Mouse (Mus musculus): Measurements from ENCODE around the gene Zdhhc20.
A peak's percentile ranks its signal among the peaks of the same experiment; 100 is the strongest.

DNA sequence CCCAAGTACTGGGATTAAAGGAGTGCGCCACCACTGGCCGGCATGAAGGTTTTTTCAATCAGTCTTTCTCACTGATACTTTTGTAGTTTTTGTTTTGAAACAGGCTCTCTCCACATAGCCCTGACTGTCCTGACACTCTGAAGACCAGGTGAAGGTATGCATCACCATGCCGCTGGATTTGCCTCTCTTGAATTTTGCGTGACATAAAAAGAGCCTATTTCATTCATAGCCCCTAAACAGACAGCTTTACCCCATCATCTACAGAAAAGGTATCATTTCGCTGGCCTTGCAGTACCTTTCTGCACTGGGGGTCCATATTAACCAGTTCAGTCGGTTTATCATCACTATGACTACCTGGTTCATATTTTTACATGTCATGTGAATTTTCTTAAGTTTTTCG, 92.5 kb downstream of the Zdhhc20 start:
- TF ChIP-seq CTCF (IDR thresholded peaks at IDR 0.05; ENCODE audit: low read depth): peak; percentile 45; the same call in 1 of the 2 replicates
- TF ChIP-seq EP300 (IDR thresholded peaks at IDR 0.05; ENCODE audit: low read depth): no peak

All from liver, postnatal 0 days (tissue).